In the genomic region with DNA sequence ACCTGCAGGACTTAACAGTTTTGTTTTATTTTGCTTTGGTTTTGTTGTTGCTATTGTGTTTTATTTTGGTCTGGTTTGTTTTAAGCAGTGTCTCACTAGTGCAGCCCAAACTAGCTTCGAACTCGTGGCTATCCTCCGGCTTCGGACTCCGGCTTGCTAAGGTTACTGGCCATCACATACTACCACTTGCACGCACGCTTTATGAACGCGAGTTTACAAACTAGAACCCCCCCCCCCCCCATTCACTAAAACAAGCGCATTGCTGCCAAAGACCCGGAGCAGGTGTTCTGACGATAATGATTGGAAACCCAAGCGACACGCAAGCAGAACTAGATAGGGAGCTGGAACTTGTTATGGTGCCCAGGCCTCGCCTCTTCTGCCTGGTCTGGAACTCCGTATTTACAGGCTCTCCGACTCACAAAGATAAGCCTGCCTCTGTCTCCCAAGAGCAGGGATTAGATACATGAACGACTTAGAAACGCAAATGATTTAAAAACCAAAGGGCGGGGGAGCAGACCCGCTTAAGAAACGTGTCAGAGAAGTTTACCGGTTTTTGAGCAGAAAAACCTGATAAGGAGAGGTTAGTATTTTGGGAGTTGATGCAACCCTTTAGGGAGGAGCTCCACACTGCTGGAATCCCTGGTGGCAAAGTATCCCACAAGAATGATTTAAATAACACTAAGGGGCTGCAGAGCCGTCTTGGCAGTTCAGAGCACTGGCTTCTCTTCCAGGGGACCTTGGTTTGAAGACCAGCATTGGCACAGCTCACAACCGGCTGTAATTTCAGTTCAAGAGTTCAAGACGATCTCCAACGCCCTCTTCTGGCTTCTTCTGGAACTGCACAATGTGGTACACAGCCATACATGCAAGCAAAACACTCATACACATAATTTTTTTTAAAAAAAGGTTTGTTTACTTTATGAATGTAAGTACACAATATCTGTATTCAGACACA, we compare ENCODE assay signal across 8 mouse cellular contexts. TPM values are rescaled to one million over a fixed set of nuclear protein-coding genes. Genes with fewer than 3 reads are reported as not detected.
A peak's percentile ranks its signal among the peaks of the same experiment; 100 is the strongest.
DNase-seq lines count a peak whose midpoint lies in the region; ATAC-seq lines count a peak whose summit lies in the region.

No protein-coding gene starts in this region.

- peak overlapping the region; percentile 85 for H3K4me2 ChIP-seq in heart, embryonic 15.5 days

- H3K9me3 ChIP-seq in heart, embryonic 15.5 days (replicated peaks), result no peaks in the 10 kb centered on the region

- 0 out of 2 replicates have a peak, but pooled peaks cover 9% of the 10 kb centered on the region for H3K36me3 ChIP-seq in heart, embryonic 15.5 days

- peak; percentile 61 for DNase-seq in cerebellum, adult 11 months
- DNase-seq in brain, adult 2 months (ENCODE audit: low read depth, low spot score), result peak; percentile 90
- peak; percentile 75 for DNase-seq in kidney, postnatal 10 days
- peak; percentile 83 for DNase-seq in lung, postnatal 10 days
- peak; percentile 88 for DNase-seq in retina, embryonic 14.5 days (ENCODE audit: low spot score)

- WGBS in heart, embryonic 15.5 days, result under 1% methylated on average over 27 of the region's 27 CpGs

- H3K27me3 ChIP-seq in heart, embryonic 15.5 days, result no peaks in the 10 kb centered on the region

- peak overlapping the region; percentile 53 for H3K9ac ChIP-seq in heart, embryonic 15.5 days

- peak overlapping the region; percentile 99 for H3K4me3 ChIP-seq in heart, embryonic 15.5 days

- peaks cover 17% of the 10 kb centered on the region for H3K4me1 ChIP-seq in heart, embryonic 15.5 days (replicated peaks)

- ATAC-seq in cerebellum, adult (ENCODE audit: insufficient number of reproducible peaks, low FRiP score, low TSS enrichment), result no peak
- peak; percentile 50 for ATAC-seq in erythroblast, adult 5-6 weeks (replicated peaks; ENCODE audit: low FRiP score, poor library complexity, severe bottlenecking)
- no peak for ATAC-seq in heart, embryonic 15.5 days (replicated peaks; ENCODE audit: insufficient number of reproducible peaks, insufficient read depth, low FRiP score, low read depth)

- peak overlapping the region; percentile 70 for H3K27ac ChIP-seq in heart, embryonic 15.5 days

RNA-seq across cellular contexts. Expression of a gene that starts 0.7 kb away (rescaled TPM):
- total RNA-seq in erythroblast, adult 5-6 weeks (2015; ENCODE audit: low replicate concordance), result 133 and 187 TPM in 2 replicates
- total RNA-seq in erythroblast, adult 5-6 weeks (2017; ENCODE audit: low replicate concordance), result 246 and 264 TPM in 2 replicates
- polyA plus RNA-seq in heart, embryonic 15.5 days (2015; fragmentation: Nextera tagmentation; extraction: Ambion mirVana), result 25.2 and 26.7 TPM in 2 replicates

RNA-seq across cellular contexts. Expression of a gene that starts 8.4 kb away (rescaled TPM):
- 5.4 TPM in 1 of 2 replicates, not detected in the other for total RNA-seq in erythroblast, adult 5-6 weeks (2015; ENCODE audit: low replicate concordance)
- total RNA-seq in erythroblast, adult 5-6 weeks (2017; ENCODE audit: low replicate concordance), result 4.6 and 5.0 TPM in 2 replicates
- 40.0 and 40.9 TPM in 2 replicates for polyA plus RNA-seq in heart, embryonic 15.5 days (2015; fragmentation: Nextera tagmentation; extraction: Ambion mirVana)

RNA-seq across cellular contexts. Expression of a gene that starts 16.0 kb away (rescaled TPM):
- total RNA-seq in erythroblast, adult 5-6 weeks (2015; ENCODE audit: low replicate concordance), result not detected in 2 replicates
- not detected in 2 replicates for total RNA-seq in erythroblast, adult 5-6 weeks (2017; ENCODE audit: low replicate concordance)
- not detected in 2 replicates for polyA plus RNA-seq in heart, embryonic 15.5 days (2015; fragmentation: Nextera tagmentation; extraction: Ambion mirVana)

RNA-seq across cellular contexts. Expression of a gene that starts 16.4 kb away (rescaled TPM):
- total RNA-seq in erythroblast, adult 5-6 weeks (2015; ENCODE audit: low replicate concordance), result 0.42 TPM in 1 of 2 replicates, not detected in the other
- 0.51 TPM in 1 of 2 replicates, not detected in the other for total RNA-seq in erythroblast, adult 5-6 weeks (2017; ENCODE audit: low replicate concordance)
- 4.4 and 8.3 TPM in 2 replicates for polyA plus RNA-seq in heart, embryonic 15.5 days (2015; fragmentation: Nextera tagmentation; extraction: Ambion mirVana)

RNA-seq across cellular contexts. Expression of a gene that starts 33.6 kb away (rescaled TPM):
- 6.3 and 24.0 TPM in 2 replicates for total RNA-seq in erythroblast, adult 5-6 weeks (2015; ENCODE audit: low replicate concordance)
- total RNA-seq in erythroblast, adult 5-6 weeks (2017; ENCODE audit: low replicate concordance), result 4.1 and 6.8 TPM in 2 replicates
- 7.4 and 14.1 TPM in 2 replicates for polyA plus RNA-seq in heart, embryonic 15.5 days (2015; fragmentation: Nextera tagmentation; extraction: Ambion mirVana)
